In genomic region chr1:177795421-177796192, GRCm38 (mm10) we compare ENCODE assay signal across 7 mouse cellular contexts. TPM values are rescaled to one million over a fixed set of nuclear protein-coding genes. Genes with fewer than 3 reads are reported as not detected.
DNase-seq lines count a peak whose midpoint lies in the region; ATAC-seq and TF ChIP-seq lines count a peak whose summit lies in the region.

No protein-coding gene starts in this region.

- TF ChIP-seq POLR2A in thymus, adult 2 months (IDR thresholded peaks at IDR 0.05; ENCODE audit: control insufficient read depth, extremely low read depth, insufficient read depth, low read length, poor library complexity), result no peak
- no peak for TF ChIP-seq POLR2A in testis, adult 2 months (IDR thresholded peaks at IDR 0.05; ENCODE audit: control insufficient read depth, low read depth, low read length)

- under 1% methylated on average over 41 of the region's 41 CpGs for WGBS in thymus, adult 2 months
- WGBS in forebrain, postnatal 0 days, result 1% methylated on average over 41 of the region's 41 CpGs

- ATAC-seq in forebrain, postnatal 0 days, result peak; percentile 19; the same call in 1 of the 2 replicates

- no peaks in the 10 kb centered on the region for H3K36me3 ChIP-seq in thymus, adult 2 months (ENCODE audit: control insufficient read depth, insufficient read depth, low read length)
- H3K36me3 ChIP-seq in forebrain, postnatal 0 days (ENCODE audit: insufficient read depth), result no peaks in the 10 kb centered on the region
- peaks cover 2% of the 10 kb centered on the region for H3K36me3 ChIP-seq in megakaryocyte, embryonic 14.5 days (replicated peaks; ENCODE audit: low read length)
- H3K36me3 ChIP-seq in testis, adult 2 months (ENCODE audit: control insufficient read depth, insufficient read depth, low read length), result no peaks in the 10 kb centered on the region

- peak overlapping the region; percentile 80 for H3K27ac ChIP-seq in thymus, adult 2 months (ENCODE audit: control insufficient read depth, insufficient read depth, low read length)
- peak overlapping the region; percentile 65 for H3K27ac ChIP-seq in brown adipose tissue, adult 24 weeks (replicated peaks; ENCODE audit: low read depth, low read length)
- peak overlapping the region; percentile 89 for H3K27ac ChIP-seq in forebrain, postnatal 0 days (ENCODE audit: low read depth, low read length)
- H3K27ac ChIP-seq in testis, adult 2 months (ENCODE audit: control insufficient read depth, insufficient read depth, low read depth, low read length), result peak overlapping the region; percentile 96

- peaks cover 4% of the 10 kb centered on the region for H3K4me1 ChIP-seq in thymus, adult 2 months (replicated peaks; ENCODE audit: control insufficient read depth, insufficient read depth, low read length)
- H3K4me1 ChIP-seq in brown adipose tissue, adult 24 weeks (ENCODE audit: control insufficient read depth, insufficient read depth, insufficient read length, low read length), result peaks cover 7% of the 10 kb centered on the region
- 0 out of 2 replicates have a peak, but pooled peaks cover 6% of the 10 kb centered on the region for H3K4me1 ChIP-seq in forebrain, postnatal 0 days (ENCODE audit: insufficient read depth)
- H3K4me1 ChIP-seq in megakaryocyte, embryonic 14.5 days, result peaks cover 34% of the 10 kb centered on the region
- peaks cover 6% of the 10 kb centered on the region for H3K4me1 ChIP-seq in testis, adult 2 months (ENCODE audit: control insufficient read depth, insufficient read depth, low read length)

- TF ChIP-seq CTCF in thymus, adult 2 months (IDR thresholded peaks at IDR 0.05; ENCODE audit: borderline replicate concordance, control insufficient read depth, extremely low read depth, insufficient read depth, low read length, poor library complexity), result 0 out of 2 replicates have a peak, but pooled peaks have one; percentile 12
- no peak for TF ChIP-seq CTCF in forebrain, postnatal 0 days (IDR thresholded peaks at IDR 0.05; ENCODE audit: low read depth)
- no peak for TF ChIP-seq CTCF in testis, adult 2 months (IDR thresholded peaks at IDR 0.05; ENCODE audit: control insufficient read depth, insufficient read depth, insufficient replicate concordance, low read depth, low read length)

- H3K9ac ChIP-seq in forebrain, postnatal 0 days, result peak overlapping the region; percentile 87

- H3K4me2 ChIP-seq in forebrain, postnatal 0 days (ENCODE audit: low read depth), result peak overlapping the region; percentile 65

- no peaks in the 10 kb centered on the region for H3K27me3 ChIP-seq in thymus, adult 2 months (ENCODE audit: control insufficient read depth, insufficient read depth, low read length)
- H3K27me3 ChIP-seq in forebrain, postnatal 0 days (ENCODE audit: insufficient read depth, low read length), result no peaks in the 10 kb centered on the region
- no peaks in the 10 kb centered on the region for H3K27me3 ChIP-seq in megakaryocyte, embryonic 14.5 days (replicated peaks)
- no peaks in the 10 kb centered on the region for H3K27me3 ChIP-seq in testis, adult 2 months (ENCODE audit: control insufficient read depth, insufficient read depth, low read length)

- H3K9me3 ChIP-seq in forebrain, postnatal 0 days (ENCODE audit: low read length), result no peaks in the 10 kb centered on the region
- H3K9me3 ChIP-seq in megakaryocyte, embryonic 14.5 days, result no peaks in the 10 kb centered on the region

- H3K4me3 ChIP-seq in thymus, adult 2 months (ENCODE audit: control insufficient read depth, insufficient read depth, low read length), result peak overlapping the region; percentile 96
- peak overlapping the region; percentile 87 for H3K4me3 ChIP-seq in brown adipose tissue, adult 24 weeks (ENCODE audit: insufficient read depth, low read depth, low read length)
- H3K4me3 ChIP-seq in forebrain, postnatal 0 days (ENCODE audit: low read depth, low read length), result peak overlapping the region; percentile 80
- peak overlapping the region; percentile 100 for H3K4me3 ChIP-seq in megakaryocyte, embryonic 14.5 days (replicated peaks)
- H3K4me3 ChIP-seq in testis, adult 2 months (ENCODE audit: control insufficient read depth, low read depth, low read length), result peak overlapping the region; percentile 93

- DNase-seq in thymus, adult 2 months, result peak; percentile 73
- DNase-seq in thymus, postnatal 14 days, result no peak
- DNase-seq in forebrain, postnatal 0 days, result peak; percentile 51
- DNase-seq in layer of hippocampus, adult 9-10 months (ENCODE audit: low spot score), result peak; percentile 9

RNA-seq across cellular contexts. Expression of gene Adss, which starts 0.7 kb away (rescaled TPM):
- polyA plus RNA-seq in thymus, adult 2 months (2012; rRNA removed), result 26.1 and 26.8 TPM in 2 replicates
- polyA plus RNA-seq in brown adipose tissue, adult 24 weeks (2012; ENCODE audit: insufficient read depth, insufficient read length, missing spikeins), result 26.6 and 33.5 TPM in 2 replicates
- total RNA-seq in forebrain, postnatal 0 days (2014; rRNA removed), result 97.1 and 106 TPM in 2 replicates
- 58.0 and 59.1 TPM in 2 replicates for polyA plus RNA-seq in forebrain, postnatal 0 days (2015; fragmentation: Nextera tagmentation; extraction: Ambion mirVana)
- 14.5 and 14.8 TPM in 2 replicates for polyA plus RNA-seq in megakaryocyte, embryonic 14.5 days (2012; ENCODE audit: insufficient read depth, low replicate concordance)
- 25.9 and 30.7 TPM in 2 replicates for polyA plus RNA-seq in testis, adult 2 months (2012; rRNA removed)
